Mouse (Mus musculus): ENCODE measurements around the gene Amotl2.

- TF ChIP-seq CTCF (IDR thresholded peaks at IDR 0.05; ENCODE audit: extremely low read depth, insufficient read depth, insufficient read length, insufficient replicate concordance), result no peak
- no peak for TF ChIP-seq POLR2A (IDR thresholded peaks at IDR 0.05; ENCODE audit: low read depth, low read length)
Observed at GRCm38 (mm10) chr9:102719085-102719484, 2.6 kb downstream of the Amotl2 start.

Measured in spleen, adult 2 months (tissue).